Comparison of ENCODE assay signal across 10 mouse cellular contexts in genomic region chr8:114973002-114973461, GRCm38 (mm10).
DNase-seq lines count a peak whose midpoint lies in the region; ATAC-seq lines count a peak whose summit lies in the region.
"Had no signal": no experiment of that assay in that cellular context is flagged by ENCODE, and none has a peak within 500 bp of the region (broad histone marks: within the 10 kb centered on the region; RNA-seq: fewer than 3 reads in every experiment).

No protein-coding gene starts in this region.

- DNase-seq in limb, embryonic 10.5 days (ENCODE audit: low spot score), result no peak
- peak; percentile 34 for DNase-seq in R1 (ENCODE audit: low read depth, low spot score)
- no peak for DNase-seq in urinary bladder, postnatal 4 days (ENCODE audit: low spot score in 2 of 2)
- DNase-seq in liver, embryonic 11.5 days (ENCODE audit: low spot score), result no peak
- no peak for DNase-seq in kidney, postnatal 14 days
- DNase-seq: cerebellum, adult 11-12 months had no signal

- no peak overlapping the region for H3K27ac ChIP-seq in limb, embryonic 12.5 days
- no peak overlapping the region for H3K27ac ChIP-seq in limb, embryonic 10.5 days
- H3K27ac ChIP-seq in heart, embryonic 11.5 days (ENCODE audit: low read depth, low read length), result 0 out of 2 replicates have a peak overlapping the region, but pooled peaks have one; percentile 22
- H3K27ac ChIP-seq in liver, embryonic 11.5 days (ENCODE audit: low read depth, low read length), result no peak overlapping the region
- H3K27ac ChIP-seq: left cerebral cortex, adult 2 months had no signal

- H3K4me3 ChIP-seq in limb, embryonic 12.5 days (replicated peaks), result no peak overlapping the region
- H3K4me3 ChIP-seq in limb, embryonic 10.5 days, result no peak overlapping the region
- no peak overlapping the region for H3K4me3 ChIP-seq in heart, embryonic 11.5 days (ENCODE audit: low read depth, low read length)
- H3K4me3 ChIP-seq in liver, embryonic 11.5 days (ENCODE audit: low read depth, low read length), result no peak overlapping the region
- H3K4me3 ChIP-seq: left cerebral cortex, adult 2 months had no signal

- WGBS in limb, embryonic 12.5 days, result 25% methylated on average over 12 of the region's 12 CpGs
- 45% methylated on average over 12 of the region's 12 CpGs for WGBS in limb, embryonic 10.5 days
- 44% methylated on average over 12 of the region's 12 CpGs for WGBS in heart, embryonic 11.5 days (ENCODE audit: insufficient replicate concordance)
- WGBS in liver, embryonic 11.5 days, result 64% methylated on average over 12 of the region's 12 CpGs

- H3K36me3 ChIP-seq in limb, embryonic 12.5 days, result no peaks in the 10 kb centered on the region
- H3K36me3 ChIP-seq in limb, embryonic 10.5 days, result no peaks in the 10 kb centered on the region
- no peaks in the 10 kb centered on the region for H3K36me3 ChIP-seq in heart, embryonic 11.5 days (ENCODE audit: control insufficient read depth, insufficient read depth, low read length)
- no peaks in the 10 kb centered on the region for H3K36me3 ChIP-seq in liver, embryonic 11.5 days (ENCODE audit: control insufficient read depth, insufficient read depth, low read length)

- no peak for ATAC-seq in limb, embryonic 12.5 days (ENCODE audit: insufficient number of reproducible peaks, insufficient read depth, low FRiP score, low TSS enrichment, low read depth)
- ATAC-seq in heart, embryonic 11.5 days (replicated peaks; ENCODE audit: insufficient number of reproducible peaks, low FRiP score, low TSS enrichment), result no peak
- peak; percentile 37; the same call in 1 of the 2 replicates for ATAC-seq in neutrophil, adult 5-6 weeks (ENCODE audit: extremely low read depth, insufficient number of reproducible peaks, low FRiP score, poor library complexity, severe bottlenecking)
- ATAC-seq in liver, embryonic 11.5 days (replicated peaks; ENCODE audit: low FRiP score), result no peak

- H3K9me3 ChIP-seq in limb, embryonic 12.5 days, result peaks cover 10% of the 10 kb centered on the region; the same call in 1 of the 2 replicates
- no peaks in the 10 kb centered on the region for H3K9me3 ChIP-seq in limb, embryonic 10.5 days (replicated peaks)
- H3K9me3 ChIP-seq in heart, embryonic 11.5 days (replicated peaks; ENCODE audit: control insufficient read depth, low read length), result peaks cover 6% of the 10 kb centered on the region; the same call in 1 of the 2 replicates
- H3K9me3 ChIP-seq in liver, embryonic 11.5 days (ENCODE audit: control insufficient read depth, low read length), result no peaks in the 10 kb centered on the region; the same call in 1 of the 2 replicates

- H3K4me1 ChIP-seq in limb, embryonic 12.5 days (replicated peaks), result peaks cover 11% of the 10 kb centered on the region
- H3K4me1 ChIP-seq in limb, embryonic 10.5 days, result peaks cover 13% of the 10 kb centered on the region
- H3K4me1 ChIP-seq in heart, embryonic 11.5 days (ENCODE audit: control insufficient read depth, insufficient read depth, low read length), result peaks cover 10% of the 10 kb centered on the region
- H3K4me1 ChIP-seq in liver, embryonic 11.5 days (replicated peaks; ENCODE audit: control insufficient read depth, insufficient read depth, low read length), result no peaks in the 10 kb centered on the region; the same call in 1 of the 2 replicates

- 0 out of 2 replicates have a peak overlapping the region, but pooled peaks have one; percentile 18 for H3K4me2 ChIP-seq in limb, embryonic 12.5 days
- H3K4me2 ChIP-seq in heart, embryonic 11.5 days, result peak overlapping the region; percentile 34
- H3K4me2 ChIP-seq in liver, embryonic 11.5 days, result no peak overlapping the region

- peaks cover 8% of the 10 kb centered on the region; the same call in 1 of the 2 replicates for H3K27me3 ChIP-seq in limb, embryonic 12.5 days
- H3K27me3 ChIP-seq in limb, embryonic 10.5 days (ENCODE audit: low read depth, poor library complexity, severe bottlenecking), result peaks cover 8% of the 10 kb centered on the region; the same call in 1 of the 2 replicates
- H3K27me3 ChIP-seq in heart, embryonic 11.5 days (ENCODE audit: control insufficient read depth, insufficient read depth, low read length), result no peaks in the 10 kb centered on the region
- H3K27me3 ChIP-seq in liver, embryonic 11.5 days (replicated peaks; ENCODE audit: control insufficient read depth, insufficient read depth, low read length), result no peaks in the 10 kb centered on the region

- H3K9ac ChIP-seq in limb, embryonic 12.5 days (replicated peaks), result no peak overlapping the region
- H3K9ac ChIP-seq in heart, embryonic 11.5 days (ENCODE audit: low read depth, low read length), result no peak overlapping the region
- no peak overlapping the region for H3K9ac ChIP-seq in liver, embryonic 11.5 days (ENCODE audit: low read depth, low read length)
